15 mouse cellular contexts compared by ENCODE assay signal in the genomic region with DNA sequence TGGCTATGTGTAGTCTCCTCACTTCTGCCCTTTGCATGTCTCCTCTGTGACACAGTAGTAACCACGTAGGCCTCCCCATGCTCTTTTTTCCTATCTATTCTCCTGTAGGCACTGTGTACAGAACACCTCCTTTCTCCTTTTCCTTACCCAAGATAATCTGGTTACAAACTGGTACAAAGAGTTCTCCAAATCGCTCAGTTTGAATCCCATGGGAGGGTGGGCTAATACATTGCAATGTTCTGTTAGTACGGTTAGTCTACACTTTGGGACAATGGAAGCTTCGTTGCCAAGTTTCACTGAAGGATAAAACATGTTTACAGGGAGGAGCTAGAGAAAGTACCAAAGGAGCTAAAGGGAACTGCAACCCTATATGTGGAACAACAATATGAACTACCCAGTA.
A peak's percentile ranks its signal among the peaks of the same experiment; 100 is the strongest.
DNase-seq lines count a peak whose midpoint lies in the region.
"Had no signal": no experiment of that assay in that cellular context is flagged by ENCODE, and none has a peak within 500 bp of the region (broad histone marks: within the 10 kb centered on the region; RNA-seq: fewer than 3 reads in every experiment).

No protein-coding gene starts in this region.

- intact Hi-C loops in heart, postnatal 36 days (cut with DNase I) = no loop called here

- peak; percentile 94 for DNase-seq in heart, adult 11 months
- no peak for DNase-seq in heart, postnatal 4 days
- peak; percentile 8 to 46 for DNase-seq in heart, adult 9 months (ENCODE audit: low spot score in 2 of 2)
- no peak for DNase-seq in heart, postnatal 36 days
- DNase-seq in testis, postnatal 14 days (ENCODE audit: low spot score) = peak; percentile 28
- DNase-seq in testis, postnatal 10 days (ENCODE audit: low spot score) = no peak
- DNase-seq: adrenal gland, adult 8-10 months; adrenal gland, postnatal 14 days; adrenal gland, postnatal 36 days; B cell, adult 2 months; cerebellum, adult 11-12 months; cerebellum, adult 2 months; cerebellum, adult 9-10 months; cerebellum, postnatal 10 days; cerebellum, postnatal 25 days had no signal

Comparison
In these comparisons a context has a peak if more than half of its experiments do, and no peak if none do; other contexts are left out.
1. DNase-seq: peak in heart, adult 11 months (single experiment), heart, adult 9 months (2 of 2) and testis, postnatal 14 days (single experiment); none in heart, postnatal 4 days (single experiment), heart, postnatal 36 days (0 of 2) and testis, postnatal 10 days (single experiment).